Mouse (Mus musculus) thymus, postnatal 0 days (tissue): ENCODE data around the gene Rps9. TPM values are rescaled to one million over a fixed set of nuclear protein-coding genes. Genes with fewer than 3 reads are reported as not detected.

Experiments used
- DNase-seq: peaks from one replicate; pipeline ENCODE4 v3.0.0-alpha.2; 2015; ENCODE audit warnings: low spot score
- polyA plus RNA-seq: library from polyadenylated mRNA; unstranded; fragments of >200 nt; fragmentation: Nextera tagmentation; extraction: Ambion mirVana; gene quantifications from 2 replicates; pipeline ENCODE4 v1.2.1, GENCODE M21; 2015

Rps9 gene
- polyA plus RNA-seq = 2,079 and 2,116 TPM in 2 replicates

GRCm38 (mm10) chr7:3703879-3704441, at the start of gene Rps9:
Rps9 (plus strand) TSS chr7:3703993.
- DNase-seq = peak; percentile 97

DNA sequence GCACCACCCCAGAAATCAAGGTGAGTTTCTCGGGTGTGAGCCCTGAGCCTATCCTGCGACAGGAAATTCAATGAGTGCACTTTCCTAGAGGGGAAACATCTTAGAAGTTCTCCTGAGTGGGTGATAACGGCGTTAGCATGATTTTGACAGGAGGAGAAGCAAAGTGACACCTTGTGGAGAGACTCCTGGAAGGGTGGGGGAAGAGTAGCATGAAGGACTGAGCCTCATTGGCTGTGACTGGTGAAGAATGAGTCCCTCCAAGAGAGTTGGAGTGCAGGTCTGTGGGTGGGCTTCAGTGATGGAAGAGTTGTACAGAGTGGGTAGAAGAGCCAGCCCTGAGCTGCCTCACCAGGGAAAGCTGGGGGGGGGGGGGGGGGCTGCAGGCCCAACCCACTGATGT, 46.8 kb upstream of the Rps9 start:
- no peak for DNase-seq

- no peak for DNase-seq
Observed at GRCm38 (mm10) chr7:3658578-3658977, 45.2 kb upstream of the Rps9 start.

GRCm38 (mm10) chr7:3664524-3665214, 39.1 kb upstream of the Rps9 start:
- no peak for DNase-seq

- peak; percentile 95 for DNase-seq
Observed at GRCm38 (mm10) chr7:3665215-3666114, 38.3 kb upstream of the Rps9 start, which contains the start of gene Leng1. Leng1 (minus strand) TSS chr7:3665840.

GRCm38 (mm10) chr7:3666921-3667391, 36.8 kb upstream of the Rps9 start:
- no peak for DNase-seq

DNA sequence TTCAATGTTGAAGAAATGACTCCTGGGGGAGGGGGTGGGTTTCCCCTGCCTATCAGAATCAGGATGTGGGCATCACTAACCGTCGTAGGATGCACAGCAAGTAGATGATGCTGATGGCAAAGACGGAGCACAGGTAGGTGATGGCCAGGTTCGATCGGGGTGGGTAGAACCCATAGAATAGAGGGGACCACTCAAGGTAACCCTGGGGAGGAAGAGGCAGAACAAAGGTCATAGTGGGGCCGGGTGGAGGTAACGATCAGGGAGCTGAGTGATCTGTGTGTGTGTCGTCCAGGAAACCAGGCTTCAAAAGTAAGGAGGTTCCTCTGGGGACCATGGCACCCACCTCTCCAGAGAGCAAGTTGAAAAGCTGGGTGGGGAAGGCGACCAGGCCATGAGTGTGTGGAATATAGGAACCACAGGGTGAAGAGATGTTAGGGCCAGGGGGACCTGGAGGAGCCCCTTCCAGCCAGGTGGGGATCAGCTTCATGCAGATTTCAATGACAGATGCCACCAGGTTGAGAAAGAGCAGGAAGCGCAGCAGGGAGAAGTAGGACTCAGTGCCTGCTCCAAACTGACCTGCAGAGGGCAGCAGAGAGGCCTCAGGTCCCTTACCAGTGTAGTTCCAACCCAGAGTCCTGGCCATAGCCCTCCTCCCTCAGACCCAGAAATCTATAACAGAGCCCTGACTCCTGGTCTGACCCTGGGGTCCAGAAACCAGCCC, 29.1 kb upstream of the Rps9 start:
- peak; percentile 79 for DNase-seq

GRCm38 (mm10) chr7:3675228-3675548, 28.6 kb upstream of the Rps9 start:
- no peak for DNase-seq

DNA sequence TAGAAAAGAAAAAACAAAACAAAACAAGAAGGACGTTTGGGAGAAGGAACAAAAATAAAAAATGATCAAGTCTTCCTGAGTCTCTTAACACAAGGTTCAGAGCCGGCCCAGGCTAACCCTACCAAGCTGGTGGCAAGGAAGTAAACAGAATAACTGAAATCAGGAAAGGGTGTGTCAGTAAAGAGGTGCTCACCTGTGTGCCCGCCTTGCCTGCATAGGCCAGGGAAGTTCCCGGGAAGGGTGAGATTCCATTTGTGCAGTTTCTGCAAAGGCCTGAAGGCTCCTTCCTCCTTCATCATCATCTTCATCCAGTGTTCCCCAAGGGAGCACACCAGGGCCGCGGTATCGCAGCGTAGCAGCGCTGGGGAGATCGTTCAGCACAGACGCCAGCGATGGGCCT, 27.4 kb upstream of the Rps9 start:
- DNase-seq = no peak

GRCm38 (mm10) chr7:3677342-3677741, 26.5 kb upstream of the Rps9 start, which contains the start of gene Tmc4:
Tmc4 (minus strand) TSS chr7:3677553.
- no peak for DNase-seq

GRCm38 (mm10) chr7:3683908-3684550, 19.8 kb upstream of the Rps9 start:
- no peak for DNase-seq

DNA sequence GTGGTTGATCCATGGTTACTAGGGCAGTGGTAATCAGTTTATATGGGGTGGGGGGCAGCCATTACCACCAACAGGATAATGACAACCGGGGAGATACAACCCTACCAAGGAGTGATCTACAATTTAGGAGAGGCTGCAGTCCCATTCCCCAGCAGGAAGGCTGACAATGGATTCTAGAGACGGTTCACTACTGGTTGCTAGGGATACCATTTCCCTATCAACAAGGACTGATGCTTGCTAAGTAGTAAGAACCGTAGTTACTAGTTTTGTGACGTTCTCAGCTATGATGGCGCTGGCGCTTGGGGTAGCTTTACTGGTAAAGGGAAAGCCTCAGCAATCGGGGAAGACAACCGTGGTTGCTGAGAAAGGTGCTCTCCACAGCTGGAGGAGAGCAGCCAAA, 19.1 kb upstream of the Rps9 start:
- DNase-seq = no peak

DNA sequence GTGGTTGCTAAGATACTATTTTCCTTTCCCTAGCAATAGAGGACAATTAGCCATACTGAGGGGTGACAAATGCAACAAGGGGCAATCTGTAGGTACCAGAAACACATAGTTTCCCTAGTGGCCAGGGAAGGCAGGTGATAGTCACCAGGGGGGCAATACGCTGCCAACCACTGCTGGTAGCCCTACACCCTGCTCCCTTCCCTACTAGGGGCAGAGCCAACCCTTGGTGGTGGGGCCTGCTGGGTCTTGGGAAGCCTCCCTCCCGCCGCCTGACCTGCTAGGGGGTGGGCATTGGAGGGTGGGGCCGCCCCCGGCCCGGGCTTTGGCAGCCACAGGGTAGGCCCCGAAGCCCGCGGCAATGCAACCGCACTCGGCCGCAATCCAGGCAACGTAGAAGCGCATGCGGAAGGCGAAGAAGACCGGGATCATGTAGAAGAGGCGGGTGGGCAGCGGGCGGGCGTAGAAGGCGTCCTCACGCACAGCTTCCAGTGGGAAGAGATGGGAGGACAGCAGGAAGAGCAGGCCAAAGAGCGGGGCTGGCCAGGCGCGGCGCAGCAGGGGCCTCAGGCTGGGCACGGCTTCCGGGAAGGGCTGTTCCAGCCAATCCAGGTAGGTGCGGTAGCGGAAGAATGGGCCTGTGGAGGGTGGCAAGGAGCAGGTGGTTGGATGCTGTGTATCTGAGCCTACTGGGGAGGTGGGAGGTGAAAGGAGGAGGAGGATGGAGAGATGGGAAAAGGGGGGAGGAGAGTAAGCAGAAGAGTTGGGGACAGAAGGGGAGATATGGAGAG, 18.2 kb upstream of the Rps9 start:
- no peak for DNase-seq

DNA sequence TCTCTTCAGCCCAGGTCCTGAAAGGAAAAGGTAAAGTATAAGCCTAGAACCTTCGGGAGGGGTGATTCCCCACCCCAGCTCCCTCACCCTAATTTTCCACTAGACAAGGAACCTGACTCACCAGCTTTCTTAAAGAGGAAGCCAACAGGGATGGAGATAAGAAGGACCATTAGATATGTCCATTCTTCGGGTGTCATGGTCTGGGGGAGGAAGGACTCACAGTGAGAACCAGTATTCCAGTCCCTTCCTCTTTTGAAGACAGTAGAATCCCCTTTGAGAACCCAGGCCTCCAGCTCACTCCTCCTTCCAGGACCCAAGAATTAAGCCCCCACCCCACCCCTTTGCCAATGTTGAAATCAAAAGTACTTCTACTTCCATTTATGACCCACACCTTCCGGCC, 11.9 kb upstream of the Rps9 start:
- DNase-seq = no peak

GRCm38 (mm10) chr7:3692382-3692986, 11.3 kb upstream of the Rps9 start, which contains the start of gene Tsen34:
Tsen34 (plus strand) TSS chr7:3692863.
- peak; percentile 50 for DNase-seq

- DNase-seq = peak; percentile 99
Observed at GRCm38 (mm10) chr7:3692987-3693808, 10.6 kb upstream of the Rps9 start, which contains the start of gene Mboat7. Mboat7 (minus strand) TSS chr7:3693523.

DNA sequence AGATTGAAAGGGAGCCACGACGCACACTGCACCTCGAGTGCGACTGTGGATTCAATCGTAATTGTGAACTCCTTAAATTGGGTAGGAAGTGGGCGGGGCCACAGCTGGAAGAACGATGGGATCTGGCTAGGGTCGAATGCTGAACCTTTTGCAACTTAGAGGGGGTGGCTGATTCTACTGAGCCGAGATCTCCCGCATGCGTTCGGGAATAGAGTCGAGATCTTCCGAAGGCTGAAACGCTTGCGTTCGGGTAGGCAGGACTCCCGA, 10.1 kb upstream of the Rps9 start:
- no peak for DNase-seq

DNA sequence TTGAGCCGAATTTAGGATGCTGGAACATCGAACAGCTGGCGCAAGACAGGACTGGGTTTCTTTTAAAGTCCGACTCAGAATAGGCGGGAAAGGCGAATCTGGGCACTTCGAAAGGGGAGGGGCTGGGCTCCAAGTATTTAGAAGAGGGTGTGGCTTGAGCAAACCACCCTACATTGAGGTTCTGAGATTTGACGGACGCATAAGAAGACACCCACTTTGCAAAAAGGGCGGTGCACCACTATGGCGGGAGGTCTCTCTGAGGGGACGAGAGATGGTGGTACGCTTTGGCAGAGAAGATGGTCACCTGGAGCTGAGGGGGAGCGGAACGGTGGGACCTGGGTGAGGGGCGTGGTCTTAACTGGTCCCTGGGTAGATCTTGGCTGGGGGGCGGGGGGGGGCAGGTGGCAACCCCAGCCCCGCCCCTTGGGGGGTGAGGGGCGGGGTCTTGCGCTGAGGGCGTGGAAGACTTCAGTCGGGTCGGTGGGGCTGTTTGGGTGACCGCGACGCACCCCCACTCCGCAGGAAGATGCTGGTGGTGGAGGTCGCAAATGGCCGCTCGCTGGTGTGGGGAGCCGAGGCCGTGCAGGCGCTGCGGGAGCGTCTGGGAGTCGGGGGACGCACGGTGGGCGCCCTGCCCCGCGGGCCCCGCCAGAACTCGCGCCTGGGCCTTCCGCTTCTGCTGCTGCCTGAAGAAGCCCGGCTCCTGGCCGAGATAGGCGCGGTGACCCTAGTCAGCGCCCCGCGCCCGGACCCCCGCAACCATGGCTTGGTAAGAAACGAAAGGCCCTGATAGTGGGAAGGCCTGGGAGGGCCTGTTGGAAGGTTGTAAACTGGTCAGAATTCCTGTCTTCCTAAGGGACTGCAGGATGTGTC, 9.5 kb upstream of the Rps9 start:
- DNase-seq = peak; percentile 72
